Comparison of ENCODE assay signal across 22 mouse cellular contexts in the genomic region with DNA sequence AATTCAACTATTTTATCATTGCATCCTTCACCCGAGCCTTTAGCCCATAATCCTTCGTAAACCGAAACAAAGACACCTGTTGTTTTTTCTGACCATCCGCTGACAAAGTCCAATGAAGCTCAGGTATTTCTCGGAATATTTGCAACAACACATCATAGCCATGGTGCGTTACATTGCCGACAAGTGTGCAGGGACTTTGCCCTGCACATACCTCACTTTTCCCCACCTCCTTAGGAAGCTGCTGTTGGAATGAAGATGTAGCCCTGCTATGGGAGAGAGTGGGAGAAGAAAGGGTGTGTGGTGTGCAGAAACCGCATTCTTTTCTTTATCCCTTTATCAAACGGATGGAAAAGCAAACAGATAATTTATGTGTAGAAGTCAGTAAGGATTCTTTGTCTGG. TPM values are rescaled to one million over a fixed set of nuclear protein-coding genes. Genes with fewer than 3 reads are reported as not detected.
A peak's percentile ranks its signal among the peaks of the same experiment; 100 is the strongest.
DNase-seq lines count a peak whose midpoint lies in the region; ATAC-seq and TF ChIP-seq lines count a peak whose summit lies in the region.
"Had no signal": no experiment of that assay in that cellular context is flagged by ENCODE, and none has a peak within 500 bp of the region (broad histone marks: within the 10 kb centered on the region; RNA-seq: fewer than 3 reads in every experiment).

No protein-coding gene starts in this region.

- 78% methylated on average over 9 of the region's 9 CpGs for WGBS in heart, adult 2 months
- 62% methylated on average over 9 of the region's 9 CpGs for WGBS in liver, postnatal 0 days (ENCODE audit: insufficient replicate concordance)
- WGBS in liver, embryonic 11.5 days, result 73% methylated on average over 9 of the region's 9 CpGs
- WGBS in intestine, embryonic 15.5 days, result 46% methylated on average over 9 of the region's 9 CpGs
- 79% methylated on average over 9 of the region's 9 CpGs for WGBS in forebrain, postnatal 0 days

- no peaks in the 10 kb centered on the region for H3K27me3 ChIP-seq in heart, adult 2 months (ENCODE audit: control insufficient read depth, insufficient read depth, low read length)
- H3K27me3 ChIP-seq in liver, postnatal 0 days (ENCODE audit: insufficient read depth, low read length), result no peaks in the 10 kb centered on the region
- no peaks in the 10 kb centered on the region for H3K27me3 ChIP-seq in liver, embryonic 11.5 days (replicated peaks; ENCODE audit: control insufficient read depth, insufficient read depth, low read length)
- no peaks in the 10 kb centered on the region for H3K27me3 ChIP-seq in intestine, embryonic 15.5 days (replicated peaks)
- no peaks in the 10 kb centered on the region for H3K27me3 ChIP-seq in forebrain, postnatal 0 days (ENCODE audit: insufficient read depth, low read length)
- H3K27me3 ChIP-seq: embryonic facial prominence, embryonic 12.5 days; embryonic facial prominence, embryonic 15.5 days; hindbrain, embryonic 12.5 days; hindbrain, embryonic 15.5 days had no signal

- peak overlapping the region; percentile 26; the same call in 1 of the 2 replicates for H3K4me2 ChIP-seq in liver, postnatal 0 days (ENCODE audit: low read depth, low read length)
- H3K4me2 ChIP-seq in liver, embryonic 11.5 days, result no peak overlapping the region
- H3K4me2 ChIP-seq in intestine, embryonic 15.5 days (replicated peaks), result peak overlapping the region; percentile 35
- no peak overlapping the region for H3K4me2 ChIP-seq in forebrain, postnatal 0 days (ENCODE audit: low read depth)
- H3K4me2 ChIP-seq: embryonic facial prominence, embryonic 12.5 days; embryonic facial prominence, embryonic 15.5 days; heart, embryonic 11.5 days; hindbrain, embryonic 12.5 days; hindbrain, embryonic 15.5 days had no signal

- TF ChIP-seq POLR2A in heart, adult 2 months (IDR thresholded peaks at IDR 0.05; ENCODE audit: insufficient read depth, low read depth, low read length), result no peak

- intact Hi-C loops in heart, adult 2 months (cut with DNase I), result no loop called here

- no peak overlapping the region for H3K4me3 ChIP-seq in heart, adult 2 months
- no peak overlapping the region for H3K4me3 ChIP-seq in liver, postnatal 0 days (ENCODE audit: low read depth, low read length)
- H3K4me3 ChIP-seq in liver, embryonic 11.5 days (ENCODE audit: low read depth, low read length), result no peak overlapping the region
- no peak overlapping the region for H3K4me3 ChIP-seq in intestine, embryonic 15.5 days (replicated peaks)
- no peak overlapping the region for H3K4me3 ChIP-seq in forebrain, postnatal 0 days (ENCODE audit: low read depth, low read length)
- H3K4me3 ChIP-seq: embryonic facial prominence, embryonic 12.5 days; embryonic facial prominence, embryonic 15.5 days; hindbrain, embryonic 12.5 days; hindbrain, embryonic 15.5 days had no signal

- no peaks in the 10 kb centered on the region for H3K4me1 ChIP-seq in heart, adult 2 months (ENCODE audit: control insufficient read depth, insufficient read depth, low read length)
- no peaks in the 10 kb centered on the region for H3K4me1 ChIP-seq in liver, postnatal 0 days (ENCODE audit: insufficient read depth)
- H3K4me1 ChIP-seq in liver, embryonic 11.5 days (replicated peaks; ENCODE audit: control insufficient read depth, insufficient read depth, low read length), result 0 out of 2 replicates have a peak, but pooled peaks cover 2% of the 10 kb centered on the region
- 0 out of 2 replicates have a peak, but pooled peaks cover under 1% of the 10 kb centered on the region for H3K4me1 ChIP-seq in intestine, embryonic 15.5 days (replicated peaks)
- H3K4me1 ChIP-seq in forebrain, postnatal 0 days (ENCODE audit: insufficient read depth), result no peaks in the 10 kb centered on the region
- H3K4me1 ChIP-seq: embryonic facial prominence, embryonic 12.5 days; hindbrain, embryonic 12.5 days; hindbrain, embryonic 15.5 days had no signal

- H3K27ac ChIP-seq in heart, adult 2 months, result no peak overlapping the region
- H3K27ac ChIP-seq in liver, postnatal 0 days (ENCODE audit: low read depth), result no peak overlapping the region
- H3K27ac ChIP-seq in liver, embryonic 11.5 days (ENCODE audit: low read depth, low read length), result no peak overlapping the region
- no peak overlapping the region for H3K27ac ChIP-seq in intestine, embryonic 15.5 days
- no peak overlapping the region for H3K27ac ChIP-seq in forebrain, postnatal 0 days (ENCODE audit: low read depth, low read length)
- H3K27ac ChIP-seq: embryonic facial prominence, embryonic 12.5 days; embryonic facial prominence, embryonic 15.5 days; hindbrain, embryonic 12.5 days; hindbrain, embryonic 15.5 days had no signal

- no peak for TF ChIP-seq EP300 in heart, adult 2 months (IDR thresholded peaks at IDR 0.05; ENCODE audit: insufficient read depth, low read depth, low read length)
- TF ChIP-seq EP300 in liver, postnatal 0 days (IDR thresholded peaks at IDR 0.05; ENCODE audit: low read depth), result no peak

- H3K36me3 ChIP-seq in heart, adult 2 months (ENCODE audit: control insufficient read depth, insufficient read depth, low read length), result no peaks in the 10 kb centered on the region
- no peaks in the 10 kb centered on the region for H3K36me3 ChIP-seq in liver, postnatal 0 days (replicated peaks; ENCODE audit: insufficient read depth, low read length)
- no peaks in the 10 kb centered on the region for H3K36me3 ChIP-seq in liver, embryonic 11.5 days (ENCODE audit: control insufficient read depth, insufficient read depth, low read length)
- H3K36me3 ChIP-seq in intestine, embryonic 15.5 days, result no peaks in the 10 kb centered on the region
- H3K36me3 ChIP-seq in forebrain, postnatal 0 days (ENCODE audit: insufficient read depth), result no peaks in the 10 kb centered on the region
- H3K36me3 ChIP-seq: embryonic facial prominence, embryonic 12.5 days; embryonic facial prominence, embryonic 15.5 days; G1E; hindbrain, embryonic 12.5 days; hindbrain, embryonic 15.5 days had no signal

- no peak for ATAC-seq in liver, postnatal 0 days
- ATAC-seq in liver, embryonic 11.5 days (replicated peaks; ENCODE audit: low FRiP score), result no peak
- peak; percentile 74 for ATAC-seq in intestine, embryonic 15.5 days
- no peak for ATAC-seq in forebrain, postnatal 0 days
- ATAC-seq: activated CD4-positive, CD25-positive, alpha-beta regulatory T cell, adult 4 months; forebrain, embryonic 14.5 days had no signal

- H3K9ac ChIP-seq in heart, adult 2 months (ENCODE audit: low read depth, low read length), result no peak overlapping the region
- H3K9ac ChIP-seq in liver, postnatal 0 days (replicated peaks), result no peak overlapping the region
- no peak overlapping the region for H3K9ac ChIP-seq in liver, embryonic 11.5 days (ENCODE audit: low read depth, low read length)
- H3K9ac ChIP-seq in intestine, embryonic 15.5 days, result no peak overlapping the region
- H3K9ac ChIP-seq in forebrain, postnatal 0 days, result no peak overlapping the region
- H3K9ac ChIP-seq: embryonic facial prominence, embryonic 12.5 days; embryonic facial prominence, embryonic 15.5 days; hindbrain, embryonic 12.5 days; hindbrain, embryonic 15.5 days had no signal

- TF ChIP-seq CTCF in heart, adult 2 months (IDR thresholded peaks at IDR 0.05), result no peak
- TF ChIP-seq CTCF in liver, postnatal 0 days (IDR thresholded peaks at IDR 0.05; ENCODE audit: low read depth), result no peak
- TF ChIP-seq CTCF in forebrain, postnatal 0 days (IDR thresholded peaks at IDR 0.05; ENCODE audit: low read depth), result no peak

- H3K79me2 ChIP-seq in heart, adult 2 months (replicated peaks; ENCODE audit: control insufficient read depth, insufficient read depth, low read length), result no peaks in the 10 kb centered on the region

- H3K9me3 ChIP-seq in liver, postnatal 0 days (ENCODE audit: low read length), result no peaks in the 10 kb centered on the region
- H3K9me3 ChIP-seq in liver, embryonic 11.5 days (ENCODE audit: control insufficient read depth, low read length), result no peaks in the 10 kb centered on the region
- no peaks in the 10 kb centered on the region for H3K9me3 ChIP-seq in intestine, embryonic 15.5 days
- no peaks in the 10 kb centered on the region for H3K9me3 ChIP-seq in forebrain, postnatal 0 days (ENCODE audit: low read length)
- H3K9me3 ChIP-seq: embryonic facial prominence, embryonic 12.5 days; embryonic facial prominence, embryonic 15.5 days; G1E; hindbrain, embryonic 12.5 days; hindbrain, embryonic 15.5 days had no signal

- peak; percentile 10 for DNase-seq in heart, adult 11 months
- DNase-seq in heart, adult 2 months, result no peak
- DNase-seq in liver, postnatal 0 days, result no peak
- no peak for DNase-seq in liver, embryonic 11.5 days (ENCODE audit: low spot score)
- DNase-seq in yolk sac, embryonic 10.5 days (ENCODE audit: low spot score), result peak; percentile 75
- no peak for DNase-seq in urinary bladder, adult 18-20 months (ENCODE audit: low spot score in 2 of 2)
- DNase-seq in forebrain, postnatal 0 days, result no peak
- DNase-seq: adrenal gland, postnatal 10 days; adrenal gland, postnatal 36 days; cerebellum, adult 2 months; cerebellum, adult 9-11 months; cerebellum, postnatal 25 days; gastrocnemius, postnatal 25 days had no signal

RNA-seq across cellular contexts. Expression of a gene that starts 6.6 kb away (rescaled TPM):
- total RNA-seq in heart, adult 2 months (2021), result 10 to 100 TPM; 22.5 to 25.0 TPM
- polyA plus RNA-seq in heart, adult 2 months (2012; rRNA removed), result 12.5 and 25.4 TPM in 2 replicates
- polyA plus RNA-seq in liver, postnatal 0 days (2015; fragmentation: Nextera tagmentation; extraction: Ambion mirVana), result 1.6 and 1.7 TPM in 2 replicates
- polyA plus RNA-seq in liver, embryonic 11.5 days (2014; fragmentation: Nextera tagmentation; extraction: Ambion mirVana), result 6.2 and 8.2 TPM in 2 replicates
- 8.6 and 9.0 TPM in 2 replicates for polyA plus RNA-seq in intestine, embryonic 15.5 days (2015; fragmentation: Nextera tagmentation; extraction: Ambion mirVana)
- total RNA-seq in forebrain, postnatal 0 days (2014; rRNA removed), result 13.5 and 22.1 TPM in 2 replicates
- polyA plus RNA-seq in forebrain, postnatal 0 days (2015; fragmentation: Nextera tagmentation; extraction: Ambion mirVana), result 1.2 and 4.2 TPM in 2 replicates

Comparison
In these comparisons a context has a peak if more than half of its experiments do, and no peak if none do; other contexts are left out.
1. DNase-seq: peak in heart, adult 11 months (single experiment) and yolk sac, embryonic 10.5 days (single experiment); none in heart, adult 2 months (0 of 2), liver, postnatal 0 days (single experiment), liver, embryonic 11.5 days (single experiment), urinary bladder, adult 18-20 months (0 of 2) and forebrain, postnatal 0 days (single experiment).
2. H3K4me2 ChIP-seq: peak in liver, postnatal 0 days (single experiment) and intestine, embryonic 15.5 days (single experiment); none in liver, embryonic 11.5 days (single experiment) and forebrain, postnatal 0 days (single experiment).